ENCODE assay signal across 8 mouse cellular contexts in the genomic region with DNA sequence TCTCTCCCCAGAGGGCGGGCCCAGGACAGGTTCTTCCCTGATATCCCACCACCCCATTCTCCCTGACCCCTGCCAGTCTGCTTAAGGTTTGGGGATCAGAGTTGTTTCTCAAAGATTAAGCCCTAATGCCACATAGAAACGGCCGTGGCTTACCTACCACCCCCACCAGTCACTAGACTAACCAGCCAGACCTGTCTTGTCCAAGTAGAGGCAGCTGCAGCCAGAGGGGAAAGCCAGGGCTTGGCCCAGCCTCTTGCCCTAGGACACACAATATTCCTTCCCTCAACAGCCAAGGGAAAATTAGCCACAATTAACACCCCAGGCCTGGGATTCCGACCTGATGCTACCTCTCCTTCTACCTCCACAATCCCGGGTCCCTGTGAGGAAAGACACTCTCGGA. TPM values are rescaled to one million over a fixed set of nuclear protein-coding genes. Genes with fewer than 3 reads are reported as not detected.
DNase-seq lines count a peak whose midpoint lies in the region; ATAC-seq and TF ChIP-seq lines count a peak whose summit lies in the region.

No protein-coding gene starts in this region.

- peaks cover 24% of the 10 kb centered on the region for H3K36me3 ChIP-seq in heart, embryonic 15.5 days
- peaks cover 37% of the 10 kb centered on the region for H3K36me3 ChIP-seq in hindbrain, embryonic 13.5 days
- peaks cover 27% of the 10 kb centered on the region; the same call in 1 of the 2 replicates for H3K36me3 ChIP-seq in macrophage (ENCODE audit: inconsistent target)

- H3K9me3 ChIP-seq in heart, embryonic 15.5 days (replicated peaks), result no peaks in the 10 kb centered on the region
- H3K9me3 ChIP-seq in hindbrain, embryonic 13.5 days, result no peaks in the 10 kb centered on the region

- ATAC-seq in heart, embryonic 15.5 days (replicated peaks; ENCODE audit: insufficient number of reproducible peaks, insufficient read depth, low FRiP score, low read depth), result no peak
- 0 out of 2 replicates have a peak, but pooled peaks have one; percentile 4 for ATAC-seq in hindbrain, embryonic 13.5 days (ENCODE audit: low FRiP score)

- H3K4me1 ChIP-seq in heart, embryonic 15.5 days (replicated peaks), result peaks cover 47% of the 10 kb centered on the region
- peaks cover 2% of the 10 kb centered on the region; the same call in 1 of the 2 replicates for H3K4me1 ChIP-seq in bone marrow, adult 2 months (ENCODE audit: control insufficient read depth, insufficient read depth, low read length)
- H3K4me1 ChIP-seq in hindbrain, embryonic 13.5 days (replicated peaks), result peaks cover 59% of the 10 kb centered on the region

- H3K4me3 ChIP-seq in heart, embryonic 15.5 days, result peak overlapping the region; percentile 82
- no peak overlapping the region for H3K4me3 ChIP-seq in bone marrow, adult 2 months (replicated peaks; ENCODE audit: control insufficient read depth, low read depth, low read length)
- peak overlapping the region; percentile 96 for H3K4me3 ChIP-seq in hindbrain, embryonic 13.5 days
- peak overlapping the region; percentile 18; the same call in 1 of the 2 replicates for H3K4me3 ChIP-seq in macrophage (ENCODE audit: inconsistent target)

- H3K27ac ChIP-seq in heart, embryonic 15.5 days, result peak overlapping the region; percentile 97
- peak overlapping the region; percentile 82; the same call in 1 of the 2 replicates for H3K27ac ChIP-seq in bone marrow, adult 2 months (ENCODE audit: control insufficient read depth, insufficient read depth, low read depth, low read length, poor library complexity)
- peak overlapping the region; percentile 100 for H3K27ac ChIP-seq in hindbrain, embryonic 13.5 days
- peak overlapping the region; percentile 89 for H3K27ac ChIP-seq in macrophage

- H3K79me2 ChIP-seq in macrophage (ENCODE audit: inconsistent target), result peaks cover 12% of the 10 kb centered on the region; the same call in 1 of the 2 replicates

- no peak for DNase-seq in heart, adult 8-10 months (ENCODE audit: low spot score)
- DNase-seq in adrenal gland, postnatal 25 days, result no peak
- DNase-seq in c-Kit-positive CD71-positive TER-119-positive erythroid progenitor cells, embryonic 14.5 days (ENCODE audit: low spot score), result no peak
- no peak for DNase-seq in frontal cortex, postnatal 10 days (ENCODE audit: low spot score in 2 of 2)

- TF ChIP-seq CTCF in bone marrow, adult 2 months (IDR thresholded peaks at IDR 0.05; ENCODE audit: control insufficient read depth, insufficient read depth, low read length), result no peak

- no peaks in the 10 kb centered on the region for H3K27me3 ChIP-seq in heart, embryonic 15.5 days
- no peaks in the 10 kb centered on the region for H3K27me3 ChIP-seq in hindbrain, embryonic 13.5 days

- 41% methylated on average over 6 of the region's 6 CpGs for WGBS in heart, embryonic 15.5 days
- WGBS in bone marrow, adult 2 months, result 44% methylated on average over 6 of the region's 6 CpGs
- WGBS in hindbrain, embryonic 13.5 days, result 27% methylated on average over 6 of the region's 6 CpGs
- 36% methylated on average over 6 of the region's 6 CpGs for WGBS in macrophage (ENCODE audit: missing documents)

- peak overlapping the region; percentile 51 for H3K9ac ChIP-seq in heart, embryonic 15.5 days
- H3K9ac ChIP-seq in hindbrain, embryonic 13.5 days, result peak overlapping the region; percentile 80

- H3K4me2 ChIP-seq in heart, embryonic 15.5 days, result peak overlapping the region; percentile 97
- H3K4me2 ChIP-seq in hindbrain, embryonic 13.5 days, result peak overlapping the region; percentile 94

- TF ChIP-seq POLR2A in bone marrow, adult 2 months (IDR thresholded peaks at IDR 0.05; ENCODE audit: borderline replicate concordance, control insufficient read depth, low read depth, low read length), result no peak

RNA-seq across cellular contexts. Expression of gene Chd3, which starts 3.5 kb away (rescaled TPM):
- polyA plus RNA-seq in heart, embryonic 15.5 days (2015; fragmentation: Nextera tagmentation; extraction: Ambion mirVana), result 14.2 and 22.9 TPM in 2 replicates
- 10 to 100 TPM; 16.7 to 20.4 (median 18.3) TPM for total RNA-seq in heart, adult 8-10 months (2022)
- polyA plus RNA-seq in bone marrow, adult 2 months (2011; ENCODE audit: insufficient read depth, insufficient read length, low replicate concordance, missing spikeins), result 49.6 and 54.5 TPM in 2 replicates
- 92.4 and 93.5 TPM in 2 replicates for polyA plus RNA-seq in hindbrain, embryonic 13.5 days (2015; fragmentation: Nextera tagmentation; extraction: Ambion mirVana)
- 100 to 1,000 TPM in 25 of 26 experiments, 10 to 100 TPM in 1; 63.9 to 453 (median 249) TPM for total RNA-seq in macrophage (2018; cell fraction: chromatin; rRNA removed)
- 10 to 100 TPM; 29.0 to 87.7 (median 51.6) TPM for total RNA-seq in macrophage (2018; cell fraction: cytosol; rRNA removed)
- 100 to 1,000 TPM in 19 of 26 experiments, 10 to 100 TPM in 7; 53.3 to 254 (median 120) TPM for total RNA-seq in macrophage (2018; cell fraction: nucleus; rRNA removed)
- 43.6 to 105 TPM (median 82.3 TPM) in 3 replicates for polyA plus RNA-seq in macrophage (2018)
- total RNA-seq in adrenal gland, postnatal 25 days (2021), result 105 and 111 TPM in 2 replicates

RNA-seq across cellular contexts. Expression of gene Rnf227, which starts 25.5 kb away (rescaled TPM):
- polyA plus RNA-seq in heart, embryonic 15.5 days (2015; fragmentation: Nextera tagmentation; extraction: Ambion mirVana), result 6.6 and 7.3 TPM in 2 replicates
- total RNA-seq in heart, adult 8-10 months (2022), result under 1 TPM; 0.34 to 0.44 (median 0.39) TPM
- polyA plus RNA-seq in bone marrow, adult 2 months (2011; ENCODE audit: insufficient read depth, insufficient read length, low replicate concordance, missing spikeins), result 1.7 TPM in 1 of 2 replicates, not detected in the other
- 163 and 166 TPM in 2 replicates for polyA plus RNA-seq in hindbrain, embryonic 13.5 days (2015; fragmentation: Nextera tagmentation; extraction: Ambion mirVana)
- total RNA-seq in macrophage (2018; cell fraction: chromatin; rRNA removed), result 1 to 10 TPM in 5 of 26 experiments, under 1 TPM in 5, not detected in 16; 0.33 to 2.2 (median 1.1) TPM
- total RNA-seq in macrophage (2018; cell fraction: cytosol; rRNA removed), result 1 to 10 TPM in 23 of 26 experiments, under 1 TPM in 3; 0.30 to 5.2 (median 2.4) TPM
- 1 to 10 TPM in 11 of 26 experiments, under 1 TPM in 13, not detected in 2; 0.37 to 4.2 (median 0.94) TPM for total RNA-seq in macrophage (2018; cell fraction: nucleus; rRNA removed)
- 3.3 to 4.4 TPM (median 3.6 TPM) in 3 replicates for polyA plus RNA-seq in macrophage (2018)
- 6.8 and 7.7 TPM in 2 replicates for total RNA-seq in adrenal gland, postnatal 25 days (2021)

RNA-seq across cellular contexts. Expression of gene Naa38, which starts 29.6 kb away (rescaled TPM):
- 129 and 132 TPM in 2 replicates for polyA plus RNA-seq in heart, embryonic 15.5 days (2015; fragmentation: Nextera tagmentation; extraction: Ambion mirVana)
- 100 to 1,000 TPM; 109 to 140 (median 120) TPM for total RNA-seq in heart, adult 8-10 months (2022)
- 23.1 and 43.9 TPM in 2 replicates for polyA plus RNA-seq in bone marrow, adult 2 months (2011; ENCODE audit: insufficient read depth, insufficient read length, low replicate concordance, missing spikeins)
- polyA plus RNA-seq in hindbrain, embryonic 13.5 days (2015; fragmentation: Nextera tagmentation; extraction: Ambion mirVana), result 103 and 105 TPM in 2 replicates
- total RNA-seq in macrophage (2018; cell fraction: chromatin; rRNA removed), result 10 to 100 TPM in 1 of 26 experiments, 1 to 10 TPM in 18, not detected in 7; 1.8 to 14.1 (median 4.3) TPM
- 100 to 1,000 TPM in 5 of 26 experiments, 10 to 100 TPM in 21; 63.9 to 111 (median 87.7) TPM for total RNA-seq in macrophage (2018; cell fraction: cytosol; rRNA removed)
- total RNA-seq in macrophage (2018; cell fraction: nucleus; rRNA removed), result 10 to 100 TPM in 19 of 26 experiments, 1 to 10 TPM in 7; 5.4 to 34.6 (median 15.8) TPM
- 60.0 to 104 TPM (median 95.8 TPM) in 3 replicates for polyA plus RNA-seq in macrophage (2018)
- total RNA-seq in adrenal gland, postnatal 25 days (2021), result 127 and 149 TPM in 2 replicates

RNA-seq across cellular contexts. Expression of gene Cyb5d1, which starts 29.7 kb away (rescaled TPM):
- 20.6 and 24.0 TPM in 2 replicates for polyA plus RNA-seq in heart, embryonic 15.5 days (2015; fragmentation: Nextera tagmentation; extraction: Ambion mirVana)
- total RNA-seq in heart, adult 8-10 months (2022), result 10 to 100 TPM; 33.3 to 39.8 (median 36.9) TPM
- 5.1 and 9.1 TPM in 2 replicates for polyA plus RNA-seq in bone marrow, adult 2 months (2011; ENCODE audit: insufficient read depth, insufficient read length, low replicate concordance, missing spikeins)
- 34.9 and 35.5 TPM in 2 replicates for polyA plus RNA-seq in hindbrain, embryonic 13.5 days (2015; fragmentation: Nextera tagmentation; extraction: Ambion mirVana)
- total RNA-seq in macrophage (2018; cell fraction: chromatin; rRNA removed), result 10 to 100 TPM; 10.2 to 51.5 (median 24.5) TPM
- 10 to 100 TPM; 16.0 to 40.0 (median 24.4) TPM for total RNA-seq in macrophage (2018; cell fraction: cytosol; rRNA removed)
- total RNA-seq in macrophage (2018; cell fraction: nucleus; rRNA removed), result 10 to 100 TPM; 17.0 to 48.9 (median 26.3) TPM
- 25.0 to 35.1 TPM (median 31.3 TPM) in 3 replicates for polyA plus RNA-seq in macrophage (2018)
- 43.5 and 51.0 TPM in 2 replicates for total RNA-seq in adrenal gland, postnatal 25 days (2021)

RNA-seq across cellular contexts. Expression of gene Tmem88, which starts 32.3 kb away (rescaled TPM):
- polyA plus RNA-seq in heart, embryonic 15.5 days (2015; fragmentation: Nextera tagmentation; extraction: Ambion mirVana), result 37.3 and 40.6 TPM in 2 replicates
- 10 to 100 TPM; 13.2 to 24.7 (median 19.5) TPM for total RNA-seq in heart, adult 8-10 months (2022)
- 1.6 TPM in 1 of 2 replicates, not detected in the other for polyA plus RNA-seq in bone marrow, adult 2 months (2011; ENCODE audit: insufficient read depth, insufficient read length, low replicate concordance, missing spikeins)
- polyA plus RNA-seq in hindbrain, embryonic 13.5 days (2015; fragmentation: Nextera tagmentation; extraction: Ambion mirVana), result 7.1 and 8.7 TPM in 2 replicates
- 10 to 100 TPM in 7 of 26 experiments, 1 to 10 TPM in 15, under 1 TPM in 3, not detected in 1; 0.46 to 36.3 (median 4.9) TPM for total RNA-seq in macrophage (2018; cell fraction: chromatin; rRNA removed)
- 1 to 10 TPM in 4 of 26 experiments, under 1 TPM in 19, not detected in 3; 0.05 to 1.7 (median 0.34) TPM for total RNA-seq in macrophage (2018; cell fraction: cytosol; rRNA removed)
- 10 to 100 TPM in 6 of 26 experiments, 1 to 10 TPM in 13, under 1 TPM in 1, not detected in 6; 0.36 to 23.4 (median 3.3) TPM for total RNA-seq in macrophage (2018; cell fraction: nucleus; rRNA removed)
- 0.09 TPM in 1 of 3 replicates, not detected in the others for polyA plus RNA-seq in macrophage (2018)
- 13.9 and 16.9 TPM in 2 replicates for total RNA-seq in adrenal gland, postnatal 25 days (2021)

Comparison
In these comparisons a context has a peak if more than half of its experiments do, and no peak if none do; other contexts are left out.
1. RNA of gene Rnf227, which starts 25.5 kb away (polyA plus RNA-seq): 163 to 166 TPM in hindbrain, embryonic 13.5 days; 6.6 to 7.3 TPM in heart, embryonic 15.5 days, 3.3 to 4.4 TPM in macrophage and 1.7 TPM in bone marrow, adult 2 months; every median in the first group is over 10 times any median in the second.
2. Peak in every context shown above with its lines, with median percentiles within 50 percentile points of each other: H3K27ac ChIP-seq.